Mouse (Mus musculus) brain, embryonic 14.5 days (tissue): Measurements from ENCODE around the gene Utp11.

Experiments used
- CTCF ChIP-seq: fragments of 200-500 bp; IDR thresholded peaks from 2 replicates; pipeline ENCODE4 v1.5.1; 2012; ENCODE audit warnings: inconsistent platforms, mild to moderate bottlenecking, moderate library complexity, borderline replicate concordance; ENCODE audit not compliant: insufficient read depth, insufficient read length; ENCODE audit errors: extremely low read depth
- POLR2A ChIP-seq: fragments of 200-500 bp; IDR thresholded peaks from 2 replicates; pipeline ENCODE4 v1.6.1; 2012; ENCODE audit warnings: mild to moderate bottlenecking, inconsistent platforms, borderline replicate concordance; ENCODE audit not compliant: poor library complexity, insufficient read depth, insufficient read length, severe bottlenecking; ENCODE audit errors: extremely low read depth

GRCm38 (mm10) chr4:124675037-124675436 is 18.4 kb downstream of the Utp11 start:
- no peak for TF ChIP-seq POLR2A
- TF ChIP-seq CTCF, result peak; percentile 90
